Mouse (Mus musculus): Measurements from ENCODE around the gene Zc2hc1b. TPM values are rescaled to one million over a fixed set of nuclear protein-coding genes. Genes with fewer than 3 reads are reported as not detected.
A peak's percentile ranks its signal among the peaks of the same experiment; 100 is the strongest.
"Not testable (repeated sequence)": the region's sequence is repeated elsewhere in the genome, so short reads cannot be mapped to it uniquely, and the experiment has no call there.

The Zc2hc1b gene
- total RNA-seq (2014; fragmentation: Nextera tagmentation) = not detected in 2 replicates
- not detected in 2 replicates for total RNA-seq (2017)

- ATAC-seq (replicated peaks; ENCODE audit: low FRiP score, low TSS enrichment, poor library complexity, severe bottlenecking) = no peak
These were observed at the start of gene Zc2hc1b for GRCm38 (mm10) chr10:13177973-13178624. TSS of gene Zc2hc1b (minus strand) at chr10:13178023.

DNA sequence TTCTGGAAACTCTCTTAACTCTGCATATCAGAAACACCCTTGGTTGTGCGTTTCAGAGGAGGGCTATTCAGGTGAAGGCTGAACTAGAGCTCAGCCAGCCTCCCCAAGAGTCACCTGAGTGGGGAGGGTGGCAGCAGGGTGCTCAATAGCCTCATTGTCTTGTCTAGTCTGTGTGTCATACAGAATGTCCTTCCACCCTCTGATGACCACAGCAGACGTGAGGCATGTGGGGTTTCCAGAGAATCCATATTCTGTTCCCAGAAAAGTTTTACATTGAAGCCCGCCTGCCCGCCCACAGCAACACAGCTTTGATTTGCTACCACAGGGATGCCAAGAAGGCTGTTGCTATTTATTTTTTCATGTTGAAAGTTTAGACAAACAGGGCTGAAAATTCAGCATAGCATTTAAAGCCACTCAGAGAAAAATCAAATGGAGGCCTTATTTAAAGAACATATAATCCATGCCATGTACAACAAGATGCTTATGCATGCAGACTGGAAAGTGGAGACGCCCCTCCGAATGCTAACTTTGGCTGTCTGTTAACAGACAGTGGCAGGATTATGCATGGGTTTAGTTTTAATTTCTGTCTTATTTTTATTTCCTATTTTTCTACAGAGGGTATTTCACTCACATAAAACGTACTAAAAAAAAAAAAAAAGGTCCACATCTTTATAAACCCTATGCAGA, 47.7 kb upstream of the Zc2hc1b start:
- no peak for ATAC-seq (replicated peaks; ENCODE audit: low FRiP score, low TSS enrichment, poor library complexity, severe bottlenecking)

- no peak for ATAC-seq (replicated peaks; ENCODE audit: low FRiP score, low TSS enrichment, poor library complexity, severe bottlenecking)
These were observed 44.3 kb upstream of the Zc2hc1b start for GRCm38 (mm10) chr10:13222135-13222534.

- no peak for ATAC-seq (replicated peaks; ENCODE audit: low FRiP score, low TSS enrichment, poor library complexity, severe bottlenecking)
These were observed 42.2 kb upstream of the Zc2hc1b start for GRCm38 (mm10) chr10:13220061-13220460.

DNA sequence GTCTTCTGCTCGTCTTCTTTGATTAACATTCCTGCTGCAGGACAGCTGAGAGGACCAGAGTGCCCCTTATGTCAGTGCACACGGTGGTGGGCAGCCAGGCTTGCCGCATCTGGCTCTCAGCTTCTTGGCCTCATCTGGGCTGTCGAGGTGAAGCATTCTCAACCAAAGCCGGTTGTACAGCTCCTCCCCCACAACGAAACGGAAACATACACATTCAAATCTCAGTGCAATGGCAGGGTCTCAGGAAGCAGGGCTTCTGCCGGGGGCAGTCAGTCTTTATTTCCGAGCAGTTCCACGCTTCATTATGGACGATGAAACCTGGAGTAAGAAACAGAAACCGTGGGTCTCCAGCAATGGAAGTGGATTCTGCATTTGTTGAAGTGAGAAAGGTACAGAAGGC, 36.1 kb upstream of the Zc2hc1b start:
- no peak for ATAC-seq (replicated peaks; ENCODE audit: low FRiP score, low TSS enrichment, poor library complexity, severe bottlenecking)

DNA sequence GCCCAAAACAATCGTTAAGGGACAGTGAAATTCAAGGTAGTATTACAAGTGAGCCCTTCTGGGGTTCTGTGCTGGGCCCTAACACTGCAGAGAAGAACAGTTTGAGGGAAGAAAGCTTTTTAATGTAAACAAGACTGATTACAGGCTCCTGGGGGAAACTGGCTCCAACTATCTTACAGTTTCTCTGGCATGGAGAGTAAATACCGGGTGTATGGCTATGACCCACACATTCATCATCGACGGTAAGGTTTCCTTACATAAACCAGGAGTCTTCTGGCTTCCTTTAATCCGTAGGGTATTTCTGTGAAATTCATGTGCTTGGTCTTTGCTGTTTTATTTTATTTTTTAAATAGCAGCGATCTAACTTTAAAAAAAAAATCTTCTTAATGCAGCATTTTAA, 35.0 kb upstream of the Zc2hc1b start:
- no peak for ATAC-seq (replicated peaks; ENCODE audit: low FRiP score, low TSS enrichment, poor library complexity, severe bottlenecking)

DNA sequence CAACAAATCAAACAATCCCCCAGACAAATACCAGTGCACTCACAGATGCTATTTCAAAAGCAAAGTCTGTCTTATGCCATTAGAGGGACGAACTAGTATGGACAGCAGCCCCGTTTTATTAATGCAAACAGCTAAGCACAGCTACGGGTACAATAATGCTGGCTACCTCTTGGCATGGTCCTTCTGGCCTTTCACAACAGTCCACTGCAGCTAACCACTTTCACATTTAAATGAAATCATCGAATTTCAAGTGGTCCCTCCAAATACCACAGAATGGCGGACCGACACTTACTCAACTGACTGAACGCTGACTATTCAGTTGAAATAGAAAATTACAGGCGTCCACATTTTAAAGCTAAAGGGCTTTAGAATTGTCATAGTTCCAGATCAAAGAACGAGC, 34.5 kb upstream of the Zc2hc1b start:
- ATAC-seq (replicated peaks; ENCODE audit: low FRiP score, low TSS enrichment, poor library complexity, severe bottlenecking) = no peak

- ATAC-seq (replicated peaks; ENCODE audit: low FRiP score, low TSS enrichment, poor library complexity, severe bottlenecking) = no peak
These were observed 32.3 kb upstream of the Zc2hc1b start for GRCm38 (mm10) chr10:13209930-13210637.

DNA sequence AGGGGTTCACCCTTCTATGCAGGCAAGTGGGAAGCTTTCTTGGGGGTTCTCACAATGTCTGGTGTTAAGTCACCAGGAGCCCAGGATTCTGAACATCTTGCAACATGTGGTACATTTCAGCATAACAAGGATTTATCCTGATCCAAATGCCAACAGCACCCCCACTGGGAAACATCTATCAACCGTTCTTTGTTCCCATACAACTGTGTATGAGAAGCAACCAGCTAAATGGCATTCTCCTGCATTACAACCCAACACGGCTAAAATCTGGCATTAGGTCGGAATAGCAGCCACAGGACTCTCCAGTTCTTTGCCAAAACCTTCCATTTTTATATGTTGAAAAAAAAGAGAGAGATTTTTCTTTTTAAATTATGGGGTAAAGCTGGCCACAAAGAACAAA, 31.7 kb upstream of the Zc2hc1b start:
- no peak for ATAC-seq (replicated peaks; ENCODE audit: low FRiP score, low TSS enrichment, poor library complexity, severe bottlenecking)

DNA sequence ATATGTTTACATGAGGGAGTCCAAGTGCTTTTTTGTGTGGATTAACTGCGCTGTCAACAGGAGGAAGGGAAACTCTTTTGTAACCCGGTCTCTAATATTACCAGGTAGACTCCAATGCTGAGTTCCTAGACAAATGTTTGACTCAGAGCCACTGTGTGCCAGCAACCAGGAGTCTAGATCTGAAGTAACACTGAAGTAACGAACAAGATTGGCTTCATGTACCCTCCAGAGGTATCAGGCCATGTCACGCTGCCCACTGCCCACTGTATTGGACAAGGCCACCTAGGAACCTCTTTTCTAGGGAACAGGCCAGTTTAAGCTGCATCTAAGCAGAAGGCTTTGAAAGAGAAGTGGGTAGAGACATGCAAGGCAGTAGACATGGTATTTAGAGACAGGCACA, 31.2 kb upstream of the Zc2hc1b start:
- no peak for ATAC-seq (replicated peaks; ENCODE audit: low FRiP score, low TSS enrichment, poor library complexity, severe bottlenecking)

- no peak for ATAC-seq (replicated peaks; ENCODE audit: low FRiP score, low TSS enrichment, poor library complexity, severe bottlenecking)
These were observed 24.0 kb upstream of the Zc2hc1b start for GRCm38 (mm10) chr10:13201741-13202293.

- ATAC-seq (replicated peaks; ENCODE audit: low FRiP score, low TSS enrichment, poor library complexity, severe bottlenecking) = no peak
These were observed 23.0 kb upstream of the Zc2hc1b start for GRCm38 (mm10) chr10:13200862-13201261.

DNA sequence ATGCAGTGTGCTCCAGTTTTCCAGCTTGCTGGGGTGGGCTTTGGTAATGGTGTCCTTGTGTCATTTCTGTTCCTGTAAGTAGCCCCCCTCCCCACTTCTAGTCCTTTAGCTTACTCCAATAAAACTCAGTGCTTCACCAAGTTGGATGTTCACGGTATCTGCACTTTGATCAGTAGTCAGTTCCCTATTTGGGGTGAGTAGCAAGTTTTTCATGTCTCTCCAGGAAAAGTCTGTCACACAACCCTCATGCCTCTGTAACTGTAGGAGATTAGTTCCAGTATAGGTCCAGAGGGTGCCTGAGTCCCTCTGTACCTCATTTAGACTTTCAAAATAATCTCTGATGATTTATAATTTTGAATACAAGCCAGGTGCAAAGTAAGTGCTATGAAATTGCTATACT, 21.4 kb upstream of the Zc2hc1b start:
- ATAC-seq (replicated peaks; ENCODE audit: low FRiP score, low TSS enrichment, poor library complexity, severe bottlenecking) = no peak

DNA sequence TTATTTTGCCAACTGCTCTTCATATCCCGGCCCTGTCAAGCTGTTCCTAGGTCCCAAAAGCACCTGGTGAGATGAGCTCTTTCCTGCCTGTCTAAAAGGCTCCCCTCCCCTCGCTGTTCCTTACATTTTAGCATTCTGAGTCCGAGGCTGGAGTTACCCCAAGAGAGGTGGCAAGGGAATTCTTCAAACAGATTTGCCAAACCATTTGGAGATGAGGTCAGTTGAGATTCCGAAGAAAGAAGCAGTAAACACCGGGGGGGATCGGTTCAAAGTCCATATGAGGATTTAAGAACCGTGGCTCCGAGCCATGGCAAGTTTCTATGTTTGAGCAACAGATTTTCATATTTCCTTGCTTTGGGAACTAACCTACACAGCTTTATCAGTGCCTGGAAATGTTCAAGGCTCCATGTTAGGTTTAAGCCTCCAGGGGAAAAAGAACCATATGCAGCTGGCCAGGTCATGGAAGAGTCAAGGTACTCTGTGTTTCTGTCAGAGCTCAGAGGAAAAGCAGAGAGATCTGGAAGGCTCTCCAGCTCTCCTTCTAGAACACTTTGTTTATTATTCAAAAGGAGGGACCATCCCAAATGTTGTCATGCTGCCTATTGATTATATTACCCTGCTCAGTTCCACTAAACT, 19.2 kb upstream of the Zc2hc1b start:
- no peak for ATAC-seq (replicated peaks; ENCODE audit: low FRiP score, low TSS enrichment, poor library complexity, severe bottlenecking)

- ATAC-seq (replicated peaks; ENCODE audit: low FRiP score, low TSS enrichment, poor library complexity, severe bottlenecking) = not testable (repeated sequence)
These were observed 15.7 kb upstream of the Zc2hc1b start for GRCm38 (mm10) chr10:13193496-13193895.

DNA sequence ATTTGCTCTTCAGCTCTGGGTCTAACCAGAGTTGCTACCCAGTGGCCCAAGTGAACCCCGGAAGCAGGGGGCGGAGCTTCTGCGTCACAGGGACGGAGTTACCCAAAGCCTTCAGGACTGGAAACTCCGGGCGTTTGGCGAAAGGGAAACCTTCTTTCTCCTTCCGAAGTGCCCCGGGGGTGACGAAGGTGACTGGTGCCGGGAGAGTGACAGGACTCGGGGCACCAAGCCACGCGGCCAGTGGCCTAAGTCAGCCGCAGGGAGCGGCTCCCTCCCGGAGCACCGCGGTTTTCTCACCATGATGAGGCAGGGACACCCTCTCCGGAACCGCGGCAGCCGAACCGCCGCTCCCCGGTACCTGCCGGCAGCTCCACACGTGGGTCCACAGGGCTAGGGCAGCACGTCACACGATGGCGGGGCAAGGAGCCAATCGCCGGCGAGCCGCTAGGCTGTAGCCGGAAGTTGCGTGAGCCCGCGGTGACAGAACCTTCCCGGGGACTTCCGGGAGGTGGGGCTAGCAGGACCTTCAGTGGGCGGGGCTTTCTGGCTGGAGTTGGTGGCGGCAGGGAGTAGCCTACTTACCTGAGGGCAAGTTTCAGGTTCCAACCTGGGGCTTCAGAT, 15.0 kb upstream of the Zc2hc1b start, which contains the start of gene Ltv1:
Gene Ltv1 (minus strand): TSS at position 438 of the 621 bp plus-strand sequence.
- ATAC-seq (replicated peaks; ENCODE audit: low FRiP score, low TSS enrichment, poor library complexity, severe bottlenecking) = peak; percentile 100

DNA sequence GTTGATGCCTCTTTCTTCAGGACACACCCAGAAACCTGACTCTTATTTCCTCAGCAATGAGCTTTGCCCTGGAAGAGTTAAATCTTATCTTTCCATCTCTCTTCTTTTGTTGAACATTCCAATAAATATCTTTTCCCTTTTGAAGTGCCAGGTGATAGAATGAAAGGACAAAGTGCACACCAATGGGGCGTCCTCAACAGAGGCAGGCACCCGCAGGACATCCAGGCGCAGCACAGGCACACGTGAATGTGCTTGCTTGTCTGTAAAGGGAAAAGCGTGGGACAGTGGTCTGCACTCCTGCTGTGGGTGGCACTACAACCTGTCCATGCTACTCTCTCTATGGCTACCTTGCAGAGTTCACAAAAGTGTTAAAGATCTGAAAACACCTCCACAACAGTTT, 12.1 kb upstream of the Zc2hc1b start:
- ATAC-seq (replicated peaks; ENCODE audit: low FRiP score, low TSS enrichment, poor library complexity, severe bottlenecking) = no peak

DNA sequence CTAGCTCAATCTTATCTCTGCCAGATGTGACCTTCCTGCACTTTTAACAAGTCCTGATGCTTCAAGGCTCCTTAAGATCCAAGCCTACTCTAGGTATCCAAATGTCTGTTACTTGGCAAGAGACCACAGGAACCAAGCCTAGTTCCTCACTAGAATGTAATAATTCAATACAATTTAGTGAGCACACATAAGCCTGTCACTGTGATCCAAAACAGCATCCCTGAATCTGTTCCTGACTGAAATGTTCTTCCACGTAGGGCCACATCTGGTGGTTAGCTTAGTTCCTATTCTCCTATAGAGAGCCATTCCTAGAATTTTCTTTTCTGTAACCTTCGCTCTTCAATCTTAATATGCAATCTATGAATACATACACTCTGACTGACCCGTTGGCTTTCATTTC, 8.9 kb upstream of the Zc2hc1b start:
- ATAC-seq (replicated peaks; ENCODE audit: low FRiP score, low TSS enrichment, poor library complexity, severe bottlenecking) = no peak

DNA sequence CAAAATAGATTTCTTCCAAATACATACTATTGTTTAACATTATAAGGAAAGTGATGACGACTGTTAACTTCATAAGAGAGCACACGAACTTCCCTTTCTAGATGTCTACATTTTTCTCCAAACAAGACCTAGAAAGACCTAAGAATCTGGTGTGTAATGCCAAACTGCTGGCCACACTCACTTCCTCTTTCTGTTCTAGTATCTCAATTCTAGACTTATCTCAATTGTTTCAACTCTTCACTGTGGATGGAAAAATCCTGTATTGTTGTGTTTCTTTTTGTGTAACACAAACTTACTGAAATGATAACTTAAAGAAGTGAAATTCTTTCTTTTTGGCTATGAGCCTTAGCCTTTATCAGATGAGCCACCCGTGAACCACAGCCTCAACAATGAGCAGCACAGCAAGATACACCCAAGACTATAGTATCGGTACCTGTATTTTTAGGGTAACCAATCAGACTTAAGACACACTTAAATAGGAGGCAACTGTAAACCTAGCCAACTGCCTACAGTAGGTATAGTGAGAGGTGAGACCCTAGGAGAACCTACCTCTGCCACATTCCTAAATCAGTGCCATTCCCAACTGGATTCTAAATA, 6.4 kb upstream of the Zc2hc1b start:
- peak; percentile 75 for ATAC-seq (replicated peaks; ENCODE audit: low FRiP score, low TSS enrichment, poor library complexity, severe bottlenecking)

Measured in megakaryocyte-erythroid progenitor cell, adult 5-6 weeks (primary cell).